Mouse (Mus musculus) testis, adult 2 months (tissue): ENCODE results near the gene Ccer2. TPM values are rescaled to one million over a fixed set of nuclear protein-coding genes. Genes with fewer than 3 reads are reported as not detected.

Experiments
- H3K27ac ChIP-seq: fragments of 200-500 bp; 2 replicates; pipeline ENCODE4 v1.5.1; 2012; ENCODE audit warnings: low read depth, low read length; ENCODE audit not compliant: control insufficient read depth, insufficient read depth
- H3K27me3 ChIP-seq: fragments of 200-500 bp; 2 replicates; pipeline ENCODE4 v1.6.1; 2012; ENCODE audit warnings: mild to moderate bottlenecking, low read length, moderate library complexity; ENCODE audit not compliant: control insufficient read depth, insufficient read depth
- H3K36me3 ChIP-seq: fragments of 200-500 bp; 2 replicates; pipeline ENCODE4 v1.6.1; 2012; ENCODE audit warnings: mild to moderate bottlenecking, low read length; ENCODE audit not compliant: control insufficient read depth, insufficient read depth
- H3K4me1 ChIP-seq: fragments of 200-500 bp; 2 replicates; pipeline ENCODE4 v1.6.1; 2012; ENCODE audit warnings: low read length; ENCODE audit not compliant: control insufficient read depth, insufficient read depth
- H3K4me3 ChIP-seq: fragments of 200-500 bp; 2 replicates; pipeline ENCODE4 v1.5.1; 2012; ENCODE audit warnings: low read depth, mild to moderate bottlenecking, low read length, moderate library complexity, mixed read lengths; ENCODE audit not compliant: control insufficient read depth
- CTCF ChIP-seq: fragments of 200-500 bp; IDR thresholded peaks from 2 replicates; pipeline ENCODE4 v1.5.1; 2012; ENCODE audit warnings: low read depth, mild to moderate bottlenecking, inconsistent platforms, low read length, moderate library complexity; ENCODE audit not compliant: control insufficient read depth, insufficient read depth, insufficient replicate concordance
- POLR2A ChIP-seq: fragments of 200-500 bp; IDR thresholded peaks from 2 replicates; pipeline ENCODE4 v1.6.1; 2012; ENCODE audit warnings: low read depth, mild to moderate bottlenecking, inconsistent platforms, low read length, moderate library complexity; ENCODE audit not compliant: control insufficient read depth
- polyA plus RNA-seq: library from polyadenylated mRNA; depleted of rRNA; stranded (reverse); fragments of >200 nt; gene quantifications from 2 replicates; pipeline ENCODE4 v1.2.3, GENCODE M21; 2012

The Ccer2 gene
- polyA plus RNA-seq, 1 experiment: not detected

- H3K4me1 ChIP-seq: peaks cover 13% of the 10 kb centered on the region
- no peaks in the 10 kb centered on the region for H3K36me3 ChIP-seq
- H3K4me3 ChIP-seq: no peak overlapping the region
- H3K27me3 ChIP-seq: no peaks in the 10 kb centered on the region
- no peak for TF ChIP-seq POLR2A
- no peak for TF ChIP-seq CTCF
- no peak overlapping the region for H3K27ac ChIP-seq
Observed at GRCm38 (mm10) chr7:28791706-28792105, 35.7 kb downstream of the Ccer2 start.

GRCm38 (mm10) chr7:28792391-28793185 is 36.6 kb downstream of the Ccer2 start:
- Histone ChIP-seq H3K36me3 (no peaks in the 10 kb centered on the region), H3K4me3 (no peak overlapping the region), H3K4me1 (peaks cover 19% of the 10 kb centered on the region), H3K27me3 (no peaks in the 10 kb centered on the region), H3K27ac (no peak overlapping the region)
- TF ChIP-seq CTCF: no peak
- no peak for TF ChIP-seq POLR2A

- H3K4me1 ChIP-seq: peaks cover 19% of the 10 kb centered on the region
- no peaks in the 10 kb centered on the region for H3K36me3 ChIP-seq
- TF ChIP-seq POLR2A (no peak), CTCF (no peak)
- no peak overlapping the region for H3K4me3 ChIP-seq
- no peaks in the 10 kb centered on the region for H3K27me3 ChIP-seq
- no peak overlapping the region for H3K27ac ChIP-seq
Observed at GRCm38 (mm10) chr7:28793834-28794233, 37.9 kb downstream of the Ccer2 start.

- Histone ChIP-seq H3K36me3 (no peaks in the 10 kb centered on the region), H3K27me3 (no peaks in the 10 kb centered on the region), H3K4me3 (no peak overlapping the region), H3K27ac (no peak overlapping the region), H3K4me1 (peaks cover 19% of the 10 kb centered on the region)
- no peak for TF ChIP-seq POLR2A
- no peak for TF ChIP-seq CTCF
Observed at GRCm38 (mm10) chr7:28794496-28794895, 38.5 kb downstream of the Ccer2 start.

- Histone ChIP-seq H3K27me3 (no peaks in the 10 kb centered on the region), H3K27ac (peak overlapping the region; percentile 63; the same call in 1 of the 2 replicates), H3K4me3 (peak overlapping the region; percentile 93), H3K4me1 (peaks cover 19% of the 10 kb centered on the region), H3K36me3 (no peaks in the 10 kb centered on the region)
- TF ChIP-seq POLR2A (peak; percentile 28; the same call in 1 of the 2 replicates), CTCF (no peak)
Observed at GRCm38 (mm10) chr7:28795832-28796231, 39.9 kb downstream of the Ccer2 start.

GRCm38 (mm10) chr7:28796562-28796975 is 40.6 kb downstream of the Ccer2 start:
- H3K4me3 ChIP-seq: peak overlapping the region; percentile 93
- no peaks in the 10 kb centered on the region for H3K27me3 ChIP-seq
- H3K36me3 ChIP-seq: no peaks in the 10 kb centered on the region
- peak overlapping the region; percentile 19; the same call in 1 of the 2 replicates for H3K27ac ChIP-seq
- H3K4me1 ChIP-seq: peaks cover 19% of the 10 kb centered on the region
- TF ChIP-seq POLR2A (no peak), CTCF (peak; percentile 99)

- Histone ChIP-seq H3K27me3 (no peaks in the 10 kb centered on the region), H3K4me3 (no peak overlapping the region)
- TF ChIP-seq POLR2A (no peak), CTCF (no peak)
Observed at GRCm38 (mm10) chr7:28799994-28800393, 44.0 kb downstream of the Ccer2 start.

GRCm38 (mm10) chr7:28801451-28801850 is 45.5 kb downstream of the Ccer2 start:
- no peak for TF ChIP-seq POLR2A
- TF ChIP-seq CTCF: no peak
- no peaks in the 10 kb centered on the region for H3K27me3 ChIP-seq
- no peak overlapping the region for H3K27ac ChIP-seq
- no peaks in the 10 kb centered on the region for H3K36me3 ChIP-seq
- peaks cover 12% of the 10 kb centered on the region for H3K4me1 ChIP-seq
- no peak overlapping the region for H3K4me3 ChIP-seq

More at GRCm38 (mm10) chr7:28799994-28800393, 44.0 kb downstream of the Ccer2 start:
- Histone ChIP-seq H3K36me3 (no peaks in the 10 kb centered on the region), H3K27ac (no peak overlapping the region), H3K4me1 (peaks cover 23% of the 10 kb centered on the region)
